Mouse (Mus musculus) CH12F3 (cell line): ENCODE measurements around the gene Syt9.

Experiments used
- in situ Hi-C: fragments of 300-500 bp; cut with MboI; formaldehyde crosslinking; loops from 2 replicates; pipeline ENCODE4 v1.14.3; 2020; ENCODE audit warnings: low sequenced_read_pairs

The Syt9 gene

DNA sequence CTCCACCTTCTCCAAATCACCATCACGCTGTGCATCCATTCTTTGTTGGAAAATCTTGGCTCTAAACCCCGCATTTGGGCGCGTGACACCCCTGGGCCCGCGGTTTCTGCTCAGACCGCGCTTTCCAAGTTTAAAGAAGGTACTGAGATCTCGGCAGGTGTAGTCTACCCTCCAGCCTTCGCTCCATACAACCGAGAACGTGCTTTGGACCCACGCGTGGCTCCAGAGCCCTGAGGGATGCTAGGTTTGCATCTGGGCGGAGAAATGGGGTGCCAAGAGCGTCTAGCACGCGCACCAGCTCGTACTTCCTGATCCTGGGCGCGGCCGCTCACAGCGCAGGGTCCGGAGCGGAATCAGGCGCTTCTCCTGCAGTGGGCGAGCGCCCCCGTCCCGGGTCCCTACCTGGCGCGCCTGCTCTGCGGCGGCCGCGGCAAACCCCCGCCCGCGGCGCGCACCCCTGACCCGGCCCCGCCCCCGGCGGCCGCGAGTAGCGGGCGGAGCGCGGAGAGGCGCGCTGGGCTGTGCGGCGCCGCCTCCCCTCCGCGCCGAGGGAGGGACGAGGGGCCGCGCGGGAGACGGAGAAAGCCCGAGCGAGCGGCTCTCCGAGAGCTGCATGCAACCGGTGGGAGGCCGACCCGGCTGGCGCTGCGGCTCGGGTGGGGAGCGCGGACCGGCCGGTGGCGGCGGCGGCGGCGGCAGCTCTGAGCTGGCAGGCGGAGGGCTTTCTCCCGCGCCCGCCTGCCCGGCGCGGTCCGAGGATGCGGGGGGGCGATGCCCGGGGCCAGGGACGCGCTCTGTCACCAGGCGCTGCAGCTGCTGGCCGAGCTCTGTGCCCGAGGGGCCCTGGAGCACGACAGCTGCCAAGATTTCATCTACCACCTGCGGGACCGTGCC is at the start of gene Syt9:
TSS of gene Syt9 (plus strand) at position 497 of the 894 bp plus-strand sequence.
- in situ Hi-C loops: no loop called here

DNA sequence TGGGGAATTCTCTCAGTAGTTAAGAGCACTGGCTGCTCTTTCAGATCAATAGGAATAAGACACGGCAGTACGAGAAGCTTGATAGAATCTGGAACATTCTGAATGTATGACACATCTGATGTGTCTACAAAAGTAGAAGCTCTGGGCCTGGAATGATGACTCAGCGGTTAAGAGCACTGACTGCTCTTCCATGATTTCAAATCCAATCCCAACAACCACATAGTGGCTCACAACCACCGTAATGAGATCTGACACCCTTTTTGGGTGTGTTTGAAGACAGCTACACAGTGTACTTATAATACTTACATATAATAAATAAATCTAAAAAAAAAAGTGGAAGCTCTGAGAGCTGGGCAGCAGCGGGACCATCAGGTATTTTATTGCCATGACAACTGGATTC is 31.5 kb upstream of the Syt9 start:
- in situ Hi-C loops: no loop called here

DNA sequence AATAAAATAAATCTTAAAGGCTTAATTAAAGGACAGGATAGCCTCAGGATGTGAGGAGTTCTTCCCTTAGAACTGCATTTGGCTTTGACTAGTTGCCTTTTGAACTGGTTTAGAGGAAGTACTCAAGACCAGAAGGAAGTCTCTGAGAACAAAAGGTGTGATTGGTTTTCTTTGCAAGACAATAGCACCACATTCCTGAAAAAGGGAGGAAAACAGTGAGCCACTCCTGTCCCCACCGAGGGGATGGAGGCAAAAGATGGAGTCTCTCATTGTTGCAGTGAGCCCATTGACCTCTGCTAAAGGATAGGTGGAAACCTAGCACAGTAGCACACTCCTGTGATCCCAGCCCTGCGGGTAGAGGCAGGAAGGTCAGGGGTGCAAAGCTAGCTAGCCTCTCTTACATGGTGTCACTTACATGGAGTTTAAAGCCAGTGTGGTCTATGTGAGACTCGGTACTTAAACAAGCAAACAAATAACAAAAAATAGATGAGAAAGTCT is 30.9 kb upstream of the Syt9 start:
- in situ Hi-C loops: no loop called here

DNA sequence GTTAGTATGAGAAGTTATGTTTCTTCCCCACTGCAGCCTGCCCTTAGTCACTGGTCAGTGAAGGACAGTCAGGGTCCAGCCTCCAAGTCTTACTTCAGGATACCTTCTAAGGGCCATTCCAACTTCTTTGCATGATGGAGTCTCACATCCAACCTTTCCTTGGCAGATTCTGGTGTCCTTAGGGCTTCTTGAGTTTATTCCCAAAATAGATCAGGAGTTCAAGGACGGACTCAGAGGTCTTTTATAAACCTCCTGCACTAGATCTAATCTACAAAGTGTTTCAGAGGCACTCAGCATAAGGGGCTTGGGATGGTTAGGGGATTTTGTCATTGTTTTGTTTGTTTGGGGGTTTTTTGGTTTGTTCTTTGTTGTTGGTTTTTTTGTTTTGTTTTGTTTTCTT is 30.3 kb upstream of the Syt9 start:
- in situ Hi-C loops: no loop called here

DNA sequence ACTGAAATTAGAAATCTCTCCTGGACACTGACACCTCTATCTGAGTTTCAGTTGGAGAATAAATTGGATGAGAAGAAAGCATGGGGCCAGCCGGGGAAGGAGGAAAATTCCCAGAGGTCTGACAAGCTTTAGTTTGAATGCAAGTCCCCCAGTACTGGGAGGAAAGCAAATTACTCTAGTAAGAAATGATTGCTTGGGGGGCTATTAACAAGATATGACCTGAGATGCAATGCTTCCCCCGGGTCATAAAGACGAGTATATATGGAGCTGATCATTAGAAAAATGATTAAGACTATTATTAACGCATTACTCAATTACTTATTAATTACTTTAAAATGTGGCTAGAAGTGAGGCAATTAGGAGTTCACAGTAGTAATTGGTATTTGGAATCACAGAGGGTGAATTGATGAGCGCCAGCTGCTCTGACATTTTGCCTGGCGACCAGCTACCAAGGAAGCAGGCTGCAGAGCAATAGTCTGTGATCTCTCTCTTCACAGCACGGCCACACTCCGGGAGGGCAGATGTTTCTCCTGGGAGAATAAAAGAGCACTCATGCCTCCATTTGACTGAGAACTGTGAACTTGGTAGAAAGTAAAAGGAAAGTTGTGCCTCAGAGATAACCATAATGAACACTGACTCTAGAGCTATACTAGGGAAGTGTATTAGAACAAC is 28.9 kb upstream of the Syt9 start:
- in situ Hi-C loops: no loop called here

DNA sequence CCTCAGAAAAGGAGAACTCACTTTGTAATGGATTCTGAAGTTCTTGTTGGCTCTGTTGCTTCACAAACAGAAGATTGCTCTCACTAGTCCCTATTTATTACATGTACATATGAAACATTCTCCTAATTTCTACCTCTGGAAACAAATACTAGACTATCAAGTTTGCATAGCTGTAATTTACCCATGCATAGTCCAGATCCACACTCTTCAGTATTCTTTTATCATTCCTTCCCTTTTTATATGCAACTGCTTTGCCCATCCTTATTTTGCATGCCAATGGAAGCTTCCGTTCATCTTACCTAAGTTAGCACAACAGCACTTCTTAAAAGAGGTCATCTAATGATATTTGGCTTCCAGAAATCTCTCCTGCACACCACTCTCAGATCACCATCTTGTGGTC is 21.3 kb upstream of the Syt9 start:
- in situ Hi-C loops: no loop called here

DNA sequence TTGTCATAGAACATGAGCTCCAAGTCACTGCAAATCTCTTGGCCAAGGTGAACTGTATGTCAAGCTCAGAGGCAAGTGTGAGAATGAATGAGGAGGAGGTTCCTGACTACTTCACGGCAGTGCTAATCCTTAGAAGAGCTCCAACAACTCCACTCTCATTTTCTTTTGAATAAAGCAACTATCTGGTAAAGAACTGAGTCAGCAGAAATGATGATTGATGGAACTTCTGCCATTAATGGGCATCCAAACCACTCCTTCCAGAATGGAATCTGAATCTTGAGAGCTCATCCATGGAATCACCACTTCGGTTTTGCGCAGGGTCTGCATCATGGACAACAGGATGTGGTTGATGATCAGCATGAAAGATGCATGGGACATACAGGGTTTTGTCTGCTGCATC is 8.4 kb upstream of the Syt9 start:
- in situ Hi-C loops: no loop called here

DNA sequence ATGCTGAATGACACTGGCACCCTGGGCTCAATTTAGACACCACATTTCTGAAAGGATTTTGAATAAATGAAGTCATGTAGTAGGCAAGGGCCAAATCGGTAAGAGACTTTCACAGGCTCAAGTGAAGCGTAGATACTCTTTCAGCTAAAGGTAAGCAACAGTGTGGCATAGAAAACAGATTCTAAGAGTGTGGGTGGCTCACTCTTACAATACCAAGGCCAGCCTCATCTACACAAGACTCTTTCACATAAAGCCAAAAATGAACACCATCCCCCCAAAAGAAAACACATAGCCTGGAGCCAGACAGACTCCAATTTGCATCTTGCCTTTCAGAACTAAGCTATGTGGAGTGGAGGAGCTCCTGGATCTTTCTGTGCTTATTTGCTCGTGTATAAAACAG is 7.9 kb upstream of the Syt9 start:
- in situ Hi-C loops: no loop called here

DNA sequence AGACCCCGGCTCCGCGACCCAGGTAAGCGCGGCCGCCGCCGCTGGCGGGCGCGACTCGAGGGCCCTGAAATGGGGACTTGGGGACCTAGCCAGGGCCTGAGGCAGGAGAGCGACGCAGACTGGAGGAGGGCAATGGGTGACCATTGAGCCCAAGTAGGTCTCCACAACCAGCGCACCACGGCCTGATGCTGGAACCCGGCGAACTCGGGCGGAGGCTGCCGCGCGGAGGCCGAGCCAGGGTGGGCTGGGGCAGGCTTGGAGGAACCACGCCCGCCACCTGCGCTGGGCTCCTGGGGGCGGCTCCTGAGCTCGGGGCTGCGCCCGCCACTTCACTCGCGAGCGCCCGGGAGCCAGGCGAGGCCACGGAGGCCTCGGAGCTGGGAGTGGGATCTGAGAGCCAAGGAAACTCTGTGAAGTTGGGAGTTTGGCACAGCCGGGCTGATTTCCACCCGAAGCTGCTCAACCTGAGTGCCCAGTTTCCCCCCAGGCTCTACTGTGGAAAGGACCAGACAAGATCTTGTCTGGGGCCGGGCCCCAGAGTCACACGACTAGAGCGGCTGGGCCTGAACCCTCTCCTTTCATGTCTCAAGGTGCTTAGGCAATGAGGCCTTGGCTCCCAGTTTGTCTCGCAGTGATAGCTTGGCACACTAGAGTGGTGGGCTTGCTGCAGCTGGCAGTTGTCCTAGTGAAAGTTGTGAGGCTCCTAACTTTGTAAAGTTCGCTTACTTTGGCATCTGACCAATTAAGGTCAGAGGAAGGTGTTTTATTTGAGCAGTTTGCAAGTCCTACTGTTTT is 795 bp downstream of the Syt9 start:
- in situ Hi-C loops: no loop called here

DNA sequence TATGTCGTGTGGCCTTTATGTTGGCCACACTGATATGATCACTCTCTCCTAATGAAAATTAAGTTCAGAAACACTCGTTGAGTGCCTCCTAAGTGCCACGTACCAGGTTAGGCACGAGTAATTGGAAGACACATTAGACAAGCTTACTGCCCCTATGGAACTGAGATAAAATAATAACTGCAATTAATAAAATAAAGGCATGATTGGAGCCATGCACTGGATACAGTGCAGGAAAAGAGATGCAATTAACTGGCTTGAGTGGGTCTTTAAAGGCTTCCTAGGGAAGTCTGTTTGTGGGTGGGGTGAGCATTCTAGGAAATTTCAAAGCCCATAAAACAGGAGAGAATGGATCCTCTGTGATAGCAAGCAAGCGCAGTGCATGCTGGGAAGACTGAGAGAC is 10.0 kb downstream of the Syt9 start:
- in situ Hi-C loops: no loop called here

DNA sequence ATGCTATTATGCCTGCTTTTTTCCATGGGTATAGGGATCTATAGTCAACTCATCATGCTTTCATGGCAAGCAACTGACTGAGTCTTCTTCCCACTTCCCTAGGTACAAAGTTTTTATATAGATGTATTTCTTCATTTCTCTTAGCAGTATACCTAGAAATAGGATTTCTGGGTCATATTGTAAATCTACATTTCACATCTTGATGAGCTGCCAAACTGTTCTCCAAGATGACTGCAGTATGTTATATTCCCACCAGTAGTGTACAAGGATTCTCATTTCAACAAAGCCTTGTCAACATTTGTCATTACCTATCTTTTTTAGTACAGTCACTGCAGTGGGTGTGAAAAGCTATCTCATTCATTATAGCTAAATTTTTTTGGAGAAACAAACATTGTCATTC is 19.1 kb downstream of the Syt9 start:
- in situ Hi-C loops: no loop called here

DNA sequence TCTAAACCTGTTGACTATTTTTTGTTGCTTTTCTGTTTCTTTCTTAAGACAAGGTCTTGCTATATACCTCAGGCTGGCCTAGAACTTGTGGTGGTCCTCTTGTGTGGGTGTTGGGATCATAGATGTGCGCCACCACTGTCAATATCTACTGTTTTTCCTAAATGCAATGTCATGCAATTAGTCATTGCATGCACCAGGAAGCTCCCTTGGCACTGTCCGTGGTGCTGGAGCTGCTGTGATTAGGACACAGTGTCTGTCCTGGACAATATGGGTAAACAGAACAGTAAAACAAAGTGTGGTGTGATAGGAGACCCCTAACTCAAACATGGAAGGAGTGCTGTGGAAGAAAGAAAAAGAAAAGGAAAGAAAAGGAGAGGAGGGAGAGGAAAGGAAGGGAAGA is 22.2 kb downstream of the Syt9 start:
- in situ Hi-C loops: no loop called here

DNA sequence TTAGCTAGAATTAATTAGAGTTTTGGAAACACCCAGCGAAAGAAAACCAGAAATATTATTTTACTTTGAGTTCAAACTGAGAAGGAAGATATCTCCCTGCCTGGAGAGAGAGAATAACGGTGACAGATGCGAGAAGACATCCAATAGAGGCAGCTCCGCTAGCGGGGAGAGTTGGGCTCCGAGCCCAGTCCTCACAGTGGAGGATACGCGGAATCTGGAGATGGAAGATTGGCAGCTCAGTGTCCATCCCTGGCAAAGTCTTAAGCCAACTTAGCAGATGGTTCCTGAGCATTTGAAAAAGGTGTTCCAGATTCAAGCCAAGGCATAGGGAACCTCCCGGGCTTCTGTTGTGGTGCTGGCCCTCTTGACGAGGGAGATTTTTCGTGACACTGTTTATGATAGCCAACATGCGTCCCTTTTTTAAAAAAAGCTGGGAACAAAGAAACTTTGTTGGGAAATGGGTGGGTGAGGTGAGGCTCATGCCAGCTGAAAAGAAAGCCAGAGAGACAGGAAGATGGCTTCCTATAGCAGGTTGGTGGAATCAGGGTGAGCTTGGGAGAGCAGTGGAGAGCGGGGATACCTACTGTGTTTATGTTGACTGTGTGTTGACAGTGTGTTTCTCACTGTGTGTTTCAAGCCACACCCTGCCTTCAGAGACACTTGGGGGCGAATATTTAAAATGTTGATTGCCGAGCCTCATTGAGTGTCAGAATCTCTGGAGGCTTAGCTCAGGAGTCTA is 29.7 kb downstream of the Syt9 start:
- in situ Hi-C loops: no loop called here

DNA sequence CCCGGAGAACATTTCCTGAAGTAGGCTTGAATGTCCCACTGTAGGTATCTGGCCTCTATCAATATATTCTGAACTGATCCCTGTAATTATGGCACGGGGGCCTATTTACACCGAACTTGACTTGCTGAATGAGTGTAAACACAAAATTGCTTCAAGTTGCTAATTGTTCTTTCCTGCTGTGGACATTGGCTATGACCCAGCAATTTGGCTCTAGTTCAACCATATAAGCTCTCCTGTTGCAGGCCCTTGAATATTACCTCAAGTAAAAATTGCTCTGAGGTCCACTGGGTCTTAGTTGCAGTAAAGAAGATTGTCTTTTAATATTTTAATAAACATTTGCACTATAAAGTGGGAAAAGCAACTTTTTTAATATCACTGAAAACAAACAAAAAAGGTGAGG is 32.7 kb downstream of the Syt9 start:
- in situ Hi-C loops: no loop called here

DNA sequence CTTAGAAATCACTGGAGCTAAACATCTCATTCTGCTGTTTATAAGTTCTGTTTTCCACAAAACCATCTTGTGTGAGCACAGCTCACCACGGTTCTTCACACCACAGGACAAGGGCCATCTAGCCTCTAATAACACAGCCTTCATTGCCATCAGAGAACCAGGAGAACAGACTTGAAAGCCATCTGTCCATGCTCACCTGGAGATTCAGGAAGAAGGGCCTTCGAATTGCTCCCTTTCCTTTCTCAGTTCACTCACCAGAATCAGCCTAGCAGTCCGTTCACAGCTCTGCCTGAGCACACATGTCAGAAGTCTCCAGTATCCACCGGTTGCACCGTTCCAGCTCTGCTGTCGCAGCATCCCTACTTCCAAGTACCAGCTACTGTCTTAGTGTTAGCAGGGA is 44.4 kb downstream of the Syt9 start:
- in situ Hi-C loops: no loop called here

DNA sequence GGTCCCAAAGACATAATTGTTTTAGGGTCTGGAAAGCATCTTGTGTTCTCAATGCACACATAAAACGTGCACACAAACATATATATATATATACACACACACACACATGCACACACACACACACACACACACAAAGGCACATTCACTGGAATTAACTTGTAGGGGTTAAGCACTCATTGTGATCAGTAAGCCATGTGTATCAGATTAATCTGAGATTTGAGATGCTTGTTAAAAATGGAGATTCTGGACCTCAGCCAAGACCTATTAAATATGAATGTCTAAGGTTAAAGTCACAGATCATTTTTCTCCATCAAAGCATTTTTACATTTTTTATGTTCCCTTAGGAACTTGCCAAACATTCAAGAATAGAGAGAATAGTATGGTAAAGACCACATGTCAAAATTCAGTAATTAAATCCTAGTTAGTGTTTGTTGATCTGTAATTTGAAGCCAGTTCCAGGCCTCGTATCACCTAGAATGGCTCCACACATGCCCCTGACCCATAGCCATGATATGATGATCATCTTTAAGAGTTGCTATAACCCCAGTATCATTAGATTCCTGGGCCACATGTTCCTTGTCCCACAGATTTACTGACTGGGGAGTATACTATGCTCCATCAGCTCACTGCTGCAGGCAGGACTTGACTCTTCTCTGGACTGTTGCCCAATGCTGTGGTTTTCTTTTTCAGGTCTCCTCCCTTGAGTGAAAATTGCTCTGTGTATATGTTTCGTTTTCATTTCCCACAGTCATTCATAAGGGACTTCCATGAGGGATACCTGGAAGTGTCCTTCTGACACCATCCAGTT is 46.7 kb downstream of the Syt9 start:
- in situ Hi-C loops: no loop called here

DNA sequence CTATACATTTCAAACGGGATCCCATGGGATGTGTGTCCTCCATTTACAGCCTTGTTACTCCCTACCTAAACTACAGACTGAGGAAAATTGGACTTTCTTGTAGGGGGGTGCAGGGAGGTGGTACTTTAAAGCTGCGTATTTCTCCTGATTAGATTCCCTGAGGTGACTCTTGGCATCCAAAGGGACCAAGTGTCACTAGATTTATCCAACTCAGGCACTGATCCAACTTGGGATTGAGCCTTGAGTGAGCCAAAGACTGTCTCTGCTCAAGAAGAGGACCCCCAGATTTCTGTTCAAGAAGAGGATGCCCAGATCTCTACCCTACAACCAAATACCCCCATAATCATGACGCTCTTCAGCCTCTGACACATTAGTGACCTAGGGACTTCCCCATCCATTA is 66.9 kb downstream of the Syt9 start:
- in situ Hi-C loops: no loop called here

DNA sequence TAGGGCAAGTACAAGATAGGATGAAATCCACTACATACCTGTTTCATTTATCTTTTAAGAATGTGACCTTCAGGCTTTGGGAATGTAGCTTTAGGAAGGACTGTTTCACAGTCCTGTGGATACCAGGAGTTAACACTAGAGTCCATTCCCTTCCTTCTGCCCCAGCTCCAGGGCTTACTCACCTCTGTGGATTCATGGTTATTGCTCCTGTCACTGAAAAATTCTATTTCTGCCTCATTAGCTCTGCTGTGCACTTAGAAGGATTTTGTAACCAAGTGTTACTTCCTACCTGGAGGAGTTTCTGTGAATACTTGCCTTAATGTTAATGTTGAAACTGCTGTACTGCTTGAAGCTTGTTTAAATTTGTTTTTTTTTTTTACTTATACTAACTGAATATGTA is 74.1 kb downstream of the Syt9 start:
- in situ Hi-C loops: no loop called here

DNA sequence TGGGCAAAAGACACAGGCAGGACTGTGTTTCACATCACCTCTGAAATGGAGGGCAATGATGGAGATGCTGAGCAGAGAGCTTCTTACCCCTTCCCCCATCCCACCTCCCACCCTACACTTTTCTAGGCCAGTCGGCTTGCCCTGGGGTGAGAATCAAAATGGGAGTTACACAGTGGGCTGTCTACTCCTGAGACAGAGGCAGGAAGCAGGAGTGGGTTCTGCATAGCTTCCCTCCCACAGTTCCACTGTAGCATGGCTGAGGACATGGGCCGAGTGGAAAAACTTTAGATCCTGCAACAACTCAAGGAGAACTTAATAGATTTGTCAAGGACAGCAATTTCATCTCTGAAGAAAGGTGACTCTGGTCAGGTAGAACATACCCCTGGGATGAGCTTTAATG is 84.1 kb downstream of the Syt9 start:
- in situ Hi-C loops: no loop called here

DNA sequence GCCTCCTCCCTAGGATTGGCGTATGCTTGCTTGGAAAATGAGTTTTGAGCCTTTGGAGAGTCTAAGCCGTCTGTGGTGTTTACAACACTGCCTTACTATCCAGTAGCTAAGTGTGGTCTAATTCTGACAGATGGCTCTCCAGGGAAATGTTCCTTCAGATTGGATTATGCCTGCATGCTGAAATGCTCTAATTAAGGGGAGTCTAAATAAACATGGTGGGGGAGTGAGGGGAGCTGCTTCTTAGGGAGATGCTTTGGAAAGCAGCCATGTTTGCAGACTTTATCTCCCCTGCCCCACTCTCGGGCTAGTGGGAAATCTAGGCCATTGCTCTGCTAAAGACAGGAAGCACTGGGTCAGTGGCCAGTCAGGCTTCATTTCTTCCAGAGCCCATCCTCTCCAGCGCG is 84.6 kb downstream of the Syt9 start:
- in situ Hi-C loops: no loop called here
